Mouse (Mus musculus): Measurements from ENCODE around the gene Spata21. TPM values are rescaled to one million over a fixed set of nuclear protein-coding genes. Genes with fewer than 3 reads are reported as not detected.

Gene Spata21
- polyA plus RNA-seq, 1 experiment from 2014 or later: not detected

DNA sequence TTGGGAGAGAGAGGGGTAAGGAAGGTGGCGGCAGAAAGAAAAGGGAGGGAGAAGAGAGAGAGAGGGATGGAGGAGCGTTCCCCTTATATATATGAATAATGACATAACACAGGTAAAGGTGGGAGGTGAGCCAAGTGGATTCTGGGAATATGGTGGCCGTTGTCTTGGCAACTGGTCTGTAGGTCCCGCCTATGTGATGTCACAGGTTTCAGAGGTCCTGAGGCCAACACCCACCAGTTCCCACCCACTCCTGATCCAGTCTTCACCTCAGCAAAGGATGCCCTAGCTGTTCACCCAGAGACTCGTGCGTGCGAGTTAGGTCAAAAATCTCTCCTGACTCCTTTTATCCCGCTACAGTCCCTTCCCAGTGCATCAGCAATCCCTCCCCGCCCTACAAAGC lies 13.2 kb downstream of the Spata21 start:
- no peaks in the 10 kb centered on the region for H3K9me3 ChIP-seq (replicated peaks; ENCODE audit: control insufficient read depth, low read length)
- H3K4me1 ChIP-seq (ENCODE audit: control insufficient read depth, insufficient read depth, low read length): no peaks in the 10 kb centered on the region
- 91% methylated on average over 9 of the region's 9 CpGs for WGBS
- H3K4me2 ChIP-seq (ENCODE audit: low read depth, low read length): no peak overlapping the region
- DNase-seq (ENCODE audit: low spot score): no peak
- H3K9ac ChIP-seq (replicated peaks; ENCODE audit: low read length): no peak overlapping the region
- H3K27me3 ChIP-seq (ENCODE audit: control insufficient read depth, insufficient read depth, low read length): no peaks in the 10 kb centered on the region
- H3K4me3 ChIP-seq (ENCODE audit: low read depth, low read length): no peak overlapping the region
- no peak overlapping the region for H3K27ac ChIP-seq (replicated peaks; ENCODE audit: low read depth, low read length)
- ATAC-seq (replicated peaks; ENCODE audit: insufficient number of reproducible peaks, low FRiP score, low TSS enrichment, low read depth): no peak
- no peaks in the 10 kb centered on the region for H3K36me3 ChIP-seq (replicated peaks; ENCODE audit: control insufficient read depth, insufficient read depth, low read depth, low read length)

DNA sequence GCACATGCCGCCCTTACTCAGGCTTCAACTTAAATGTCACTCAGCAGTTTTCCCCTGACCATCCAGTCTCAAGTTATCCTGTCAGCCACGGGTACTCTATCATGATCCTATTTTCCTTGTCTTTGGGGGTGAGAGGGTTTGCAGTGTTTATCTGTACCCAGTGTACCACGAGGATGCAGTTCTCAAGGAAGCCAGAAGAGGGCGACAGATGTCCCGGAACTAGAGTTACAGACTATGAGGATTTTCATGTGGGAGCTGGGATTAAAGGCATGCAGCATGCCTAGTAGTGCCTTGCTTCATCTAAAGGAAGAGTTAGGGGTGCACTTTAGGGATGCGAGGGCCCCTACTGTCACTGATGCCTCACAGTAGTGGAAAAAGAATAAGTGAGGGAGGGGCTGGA lies 13.7 kb downstream of the Spata21 start:
- peak; percentile 42 for DNase-seq (ENCODE audit: low spot score)
- no peaks in the 10 kb centered on the region for H3K36me3 ChIP-seq (replicated peaks; ENCODE audit: control insufficient read depth, insufficient read depth, low read depth, low read length)
- H3K9me3 ChIP-seq (replicated peaks; ENCODE audit: control insufficient read depth, low read length): no peaks in the 10 kb centered on the region
- H3K9ac ChIP-seq (replicated peaks; ENCODE audit: low read length): no peak overlapping the region
- H3K4me3 ChIP-seq (ENCODE audit: low read depth, low read length): no peak overlapping the region
- 64% methylated on average over 6 of the region's 6 CpGs for WGBS
- no peak overlapping the region for H3K4me2 ChIP-seq (ENCODE audit: low read depth, low read length)
- H3K27me3 ChIP-seq (ENCODE audit: control insufficient read depth, insufficient read depth, low read length): no peaks in the 10 kb centered on the region
- ATAC-seq (replicated peaks; ENCODE audit: insufficient number of reproducible peaks, low FRiP score, low TSS enrichment, low read depth): no peak
- H3K27ac ChIP-seq (replicated peaks; ENCODE audit: low read depth, low read length): no peak overlapping the region
- no peaks in the 10 kb centered on the region for H3K4me1 ChIP-seq (ENCODE audit: control insufficient read depth, insufficient read depth, low read length)

DNA sequence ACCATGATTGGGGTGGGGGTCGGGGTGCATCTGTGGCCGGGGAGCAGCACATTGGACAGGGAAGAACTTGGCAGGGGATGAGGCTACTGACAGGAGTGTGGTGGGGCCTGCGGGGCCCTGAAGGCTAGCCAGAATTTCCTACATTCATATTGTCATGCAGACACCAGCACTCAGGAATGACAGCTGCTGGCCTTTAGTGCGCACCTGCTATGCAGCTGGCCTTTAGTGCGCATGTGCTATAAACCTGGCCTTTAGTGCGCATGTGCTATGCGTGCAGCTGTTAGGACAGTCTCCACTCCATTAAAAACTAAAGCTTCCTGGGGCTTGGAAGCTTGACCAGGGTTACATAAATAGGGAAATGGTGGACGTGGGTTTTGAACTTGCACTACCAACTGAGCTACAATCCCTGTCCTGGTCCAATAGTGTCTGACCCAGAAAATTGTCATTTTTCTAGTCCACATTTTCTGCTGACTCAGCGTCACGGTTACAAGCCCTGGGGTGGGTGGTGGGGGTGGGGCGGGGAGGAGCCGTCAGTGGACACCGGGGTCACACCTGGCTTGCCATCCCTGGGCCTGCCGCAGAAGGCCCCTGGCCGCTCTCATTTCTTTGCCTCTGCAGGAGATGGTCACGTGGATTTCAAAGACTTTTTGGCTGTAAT lies 18.5 kb downstream of the Spata21 start:
- H3K4me3 ChIP-seq (ENCODE audit: low read depth, low read length): no peak overlapping the region
- H3K36me3 ChIP-seq (replicated peaks; ENCODE audit: control insufficient read depth, insufficient read depth, low read depth, low read length): no peaks in the 10 kb centered on the region
- no peaks in the 10 kb centered on the region for H3K4me1 ChIP-seq (ENCODE audit: control insufficient read depth, insufficient read depth, low read length)
- no peaks in the 10 kb centered on the region for H3K9me3 ChIP-seq (replicated peaks; ENCODE audit: control insufficient read depth, low read length)
- H3K27me3 ChIP-seq (ENCODE audit: control insufficient read depth, insufficient read depth, low read length): no peaks in the 10 kb centered on the region
- H3K27ac ChIP-seq (replicated peaks; ENCODE audit: low read depth, low read length): no peak overlapping the region
- H3K4me2 ChIP-seq (ENCODE audit: low read depth, low read length): no peak overlapping the region
- ATAC-seq (replicated peaks; ENCODE audit: insufficient number of reproducible peaks, low FRiP score, low TSS enrichment, low read depth) (no peak), DNase-seq (ENCODE audit: low spot score) (no peak)
- no peak overlapping the region for H3K9ac ChIP-seq (replicated peaks; ENCODE audit: low read length)
- 86% methylated on average over 16 of the region's 16 CpGs for whole genome bisulfite sequencing

DNA sequence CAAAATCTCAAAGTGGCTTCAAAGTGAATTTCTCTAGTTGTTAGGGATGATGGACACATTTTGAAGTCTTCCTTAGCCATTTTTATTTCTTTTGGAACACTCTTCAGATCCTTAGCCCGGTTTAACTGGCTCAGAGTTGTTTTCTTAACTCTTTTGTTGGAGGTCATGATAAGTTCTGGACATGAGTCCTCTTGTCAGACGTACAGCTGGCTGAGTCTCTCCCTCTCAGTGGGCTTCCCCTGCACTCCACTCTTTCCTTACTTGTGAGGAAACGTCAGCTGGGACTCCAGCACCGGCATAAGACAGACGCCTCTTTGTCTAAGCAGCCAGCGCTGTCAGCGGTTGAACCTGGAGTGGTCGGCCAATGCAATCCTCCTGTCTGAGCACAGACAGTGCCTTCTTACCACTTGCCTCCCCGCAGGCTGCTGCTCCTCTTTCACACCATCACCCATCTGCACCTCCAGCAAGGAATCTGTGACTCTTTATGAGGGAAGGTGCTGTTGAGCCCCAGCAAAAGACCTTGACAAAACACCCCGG lies 20.1 kb downstream of the Spata21 start:
- Histone ChIP-seq H3K4me2 (ENCODE audit: low read depth, low read length) (no peak overlapping the region), H3K9ac (replicated peaks; ENCODE audit: low read length) (no peak overlapping the region), H3K36me3 (replicated peaks; ENCODE audit: control insufficient read depth, insufficient read depth, low read depth, low read length) (peaks cover 3% of the 10 kb centered on the region; the same call in 1 of the 2 replicates), H3K9me3 (replicated peaks; ENCODE audit: control insufficient read depth, low read length) (no peaks in the 10 kb centered on the region), H3K4me1 (ENCODE audit: control insufficient read depth, insufficient read depth, low read length) (no peaks in the 10 kb centered on the region), H3K27ac (replicated peaks; ENCODE audit: low read depth, low read length) (no peak overlapping the region), H3K27me3 (ENCODE audit: control insufficient read depth, insufficient read depth, low read length) (no peaks in the 10 kb centered on the region), H3K4me3 (ENCODE audit: low read depth, low read length) (no peak overlapping the region)
- DNase-seq (ENCODE audit: low spot score) (peak; percentile 23), ATAC-seq (replicated peaks; ENCODE audit: insufficient number of reproducible peaks, low FRiP score, low TSS enrichment, low read depth) (no peak)
- WGBS: 31% methylated on average over 10 of the region's 10 CpGs

DNA sequence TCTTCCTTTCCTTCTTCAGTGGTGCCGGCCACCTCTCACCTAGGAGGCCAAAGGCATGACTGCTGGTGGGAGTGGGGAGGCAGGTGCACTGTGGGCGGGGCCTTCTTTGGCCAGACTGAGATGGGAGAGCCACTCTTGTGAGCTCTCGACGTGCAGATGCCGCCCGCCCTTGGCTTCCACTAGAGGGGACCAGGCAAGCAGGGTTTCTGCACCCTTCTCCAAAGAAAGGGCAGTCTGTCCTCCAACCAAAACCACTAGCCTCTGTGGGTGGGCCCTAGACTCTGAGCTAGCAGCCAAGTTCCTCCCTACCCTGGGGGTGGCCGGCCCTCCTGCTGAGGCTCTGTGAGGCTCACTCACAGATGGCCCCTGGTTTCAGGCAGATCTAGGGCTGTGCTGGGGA lies 25.7 kb downstream of the Spata21 start:
- ATAC-seq (replicated peaks; ENCODE audit: insufficient number of reproducible peaks, low FRiP score, low TSS enrichment, low read depth) (no peak), DNase-seq (ENCODE audit: low spot score) (no peak)
- no peak overlapping the region for H3K4me2 ChIP-seq (ENCODE audit: low read depth, low read length)
- H3K4me1 ChIP-seq (ENCODE audit: control insufficient read depth, insufficient read depth, low read length): no peaks in the 10 kb centered on the region
- 92% methylated on average over 7 of the region's 7 CpGs for WGBS
- no peaks in the 10 kb centered on the region for H3K9me3 ChIP-seq (replicated peaks; ENCODE audit: control insufficient read depth, low read length)
- no peak overlapping the region for H3K9ac ChIP-seq (replicated peaks; ENCODE audit: low read length)
- H3K4me3 ChIP-seq (ENCODE audit: low read depth, low read length): no peak overlapping the region
- H3K36me3 ChIP-seq (replicated peaks; ENCODE audit: control insufficient read depth, insufficient read depth, low read depth, low read length): peaks cover 6% of the 10 kb centered on the region
- H3K27me3 ChIP-seq (ENCODE audit: control insufficient read depth, insufficient read depth, low read length): no peaks in the 10 kb centered on the region
- no peak overlapping the region for H3K27ac ChIP-seq (replicated peaks; ENCODE audit: low read depth, low read length)

DNA sequence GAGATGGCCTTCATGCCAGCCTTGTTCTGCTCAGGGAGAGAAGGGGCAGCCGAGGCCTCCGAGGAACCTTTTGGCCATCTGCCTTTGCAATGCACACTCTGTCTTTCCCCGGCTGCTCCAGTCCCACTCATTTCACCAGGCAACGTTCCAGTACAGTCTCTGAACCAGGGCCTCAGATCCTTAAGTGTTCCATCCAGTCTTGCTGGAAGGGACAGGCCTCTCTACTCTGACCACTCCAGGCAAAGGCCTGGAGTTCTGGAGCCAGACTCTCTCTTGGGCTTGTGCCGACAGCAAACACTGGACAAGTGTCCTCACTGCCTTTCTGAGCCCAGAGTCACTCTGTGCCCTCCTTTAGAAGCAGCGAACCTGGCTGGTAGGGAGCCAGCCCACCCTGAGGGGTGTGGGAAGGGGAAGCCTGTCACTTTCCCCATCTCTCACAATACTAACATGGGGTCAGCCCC lies 26.4 kb downstream of the Spata21 start:
- no peak for ATAC-seq (replicated peaks; ENCODE audit: insufficient number of reproducible peaks, low FRiP score, low TSS enrichment, low read depth)
- H3K9ac ChIP-seq (replicated peaks; ENCODE audit: low read length): no peak overlapping the region
- no peak overlapping the region for H3K27ac ChIP-seq (replicated peaks; ENCODE audit: low read depth, low read length)
- no peak overlapping the region for H3K4me3 ChIP-seq (ENCODE audit: low read depth, low read length)
- no peaks in the 10 kb centered on the region for H3K9me3 ChIP-seq (replicated peaks; ENCODE audit: control insufficient read depth, low read length)
- H3K4me1 ChIP-seq (ENCODE audit: control insufficient read depth, insufficient read depth, low read length): no peaks in the 10 kb centered on the region
- no peak overlapping the region for H3K4me2 ChIP-seq (ENCODE audit: low read depth, low read length)
- WGBS: 85% methylated on average over 6 of the region's 6 CpGs
- H3K36me3 ChIP-seq (replicated peaks; ENCODE audit: control insufficient read depth, insufficient read depth, low read depth, low read length): peaks cover 6% of the 10 kb centered on the region
- no peaks in the 10 kb centered on the region for H3K27me3 ChIP-seq (ENCODE audit: control insufficient read depth, insufficient read depth, low read length)
- DNase-seq (ENCODE audit: low spot score): no peak

DNA sequence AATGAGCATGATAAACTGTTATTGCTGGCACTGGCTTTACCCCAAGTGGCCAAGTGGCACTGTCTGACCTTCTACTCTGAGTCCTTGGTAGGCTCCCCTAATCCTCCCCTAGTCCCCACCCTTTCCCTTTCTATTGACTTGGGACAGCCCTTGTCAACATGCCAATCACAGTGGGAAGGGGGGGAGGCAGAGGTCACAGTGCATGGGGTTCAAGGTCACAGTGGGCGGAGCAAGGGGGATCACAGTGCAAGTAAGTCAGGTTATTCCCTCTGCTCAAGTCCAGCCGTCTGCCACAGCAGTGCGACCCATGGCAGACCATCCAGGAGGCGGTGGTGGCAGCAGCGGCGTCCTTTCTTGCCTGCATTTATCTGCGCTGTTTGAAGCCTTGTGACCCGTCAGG lies 27.3 kb downstream of the Spata21 start:
- Histone ChIP-seq H3K4me1 (ENCODE audit: control insufficient read depth, insufficient read depth, low read length) (no peaks in the 10 kb centered on the region), H3K27me3 (ENCODE audit: control insufficient read depth, insufficient read depth, low read length) (no peaks in the 10 kb centered on the region), H3K9ac (replicated peaks; ENCODE audit: low read length) (no peak overlapping the region), H3K36me3 (replicated peaks; ENCODE audit: control insufficient read depth, insufficient read depth, low read depth, low read length) (peaks cover 6% of the 10 kb centered on the region), H3K4me2 (ENCODE audit: low read depth, low read length) (no peak overlapping the region), H3K9me3 (replicated peaks; ENCODE audit: control insufficient read depth, low read length) (no peaks in the 10 kb centered on the region), H3K27ac (replicated peaks; ENCODE audit: low read depth, low read length) (no peak overlapping the region), H3K4me3 (ENCODE audit: low read depth, low read length) (no peak overlapping the region)
- 74% methylated on average over 8 of the region's 8 CpGs for WGBS
- DNase-seq (ENCODE audit: low spot score) (no peak), ATAC-seq (replicated peaks; ENCODE audit: insufficient number of reproducible peaks, low FRiP score, low TSS enrichment, low read depth) (no peak)

DNA sequence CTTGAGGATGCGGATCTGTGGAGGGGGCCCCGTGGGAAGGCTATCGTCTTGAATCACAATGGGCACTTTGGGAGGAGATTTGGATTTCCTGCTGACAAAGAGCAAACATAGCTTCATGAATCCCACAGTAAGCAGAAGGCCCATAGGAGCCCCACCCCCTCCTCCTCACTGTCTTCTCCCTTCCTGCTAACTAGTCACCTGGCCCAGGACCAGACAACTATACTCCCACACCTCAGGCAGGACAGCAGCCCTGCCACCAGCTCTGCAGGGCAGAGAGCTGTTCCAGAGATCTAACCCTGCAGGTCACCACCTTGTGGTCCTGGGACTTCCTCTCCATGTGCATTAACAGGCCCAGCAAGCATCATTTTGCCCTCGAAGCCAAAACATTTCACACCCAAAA lies 30.6 kb downstream of the Spata21 start:
- H3K4me2 ChIP-seq (ENCODE audit: low read depth, low read length): no peak overlapping the region
- H3K4me1 ChIP-seq (ENCODE audit: control insufficient read depth, insufficient read depth, low read length): no peaks in the 10 kb centered on the region
- H3K27ac ChIP-seq (replicated peaks; ENCODE audit: low read depth, low read length): no peak overlapping the region
- H3K9me3 ChIP-seq (replicated peaks; ENCODE audit: control insufficient read depth, low read length): no peaks in the 10 kb centered on the region
- no peak overlapping the region for H3K9ac ChIP-seq (replicated peaks; ENCODE audit: low read length)
- peaks cover 2% of the 10 kb centered on the region for H3K36me3 ChIP-seq (replicated peaks; ENCODE audit: control insufficient read depth, insufficient read depth, low read depth, low read length)
- ATAC-seq (replicated peaks; ENCODE audit: insufficient number of reproducible peaks, low FRiP score, low TSS enrichment, low read depth) (no peak), DNase-seq (ENCODE audit: low spot score) (no peak)
- no peak overlapping the region for H3K4me3 ChIP-seq (ENCODE audit: low read depth, low read length)
- 89% methylated on average over 4 of the region's 4 CpGs for WGBS
- no peaks in the 10 kb centered on the region for H3K27me3 ChIP-seq (ENCODE audit: control insufficient read depth, insufficient read depth, low read length)
